ENCODE assay signal across 7 mouse cellular contexts in the genomic region with DNA sequence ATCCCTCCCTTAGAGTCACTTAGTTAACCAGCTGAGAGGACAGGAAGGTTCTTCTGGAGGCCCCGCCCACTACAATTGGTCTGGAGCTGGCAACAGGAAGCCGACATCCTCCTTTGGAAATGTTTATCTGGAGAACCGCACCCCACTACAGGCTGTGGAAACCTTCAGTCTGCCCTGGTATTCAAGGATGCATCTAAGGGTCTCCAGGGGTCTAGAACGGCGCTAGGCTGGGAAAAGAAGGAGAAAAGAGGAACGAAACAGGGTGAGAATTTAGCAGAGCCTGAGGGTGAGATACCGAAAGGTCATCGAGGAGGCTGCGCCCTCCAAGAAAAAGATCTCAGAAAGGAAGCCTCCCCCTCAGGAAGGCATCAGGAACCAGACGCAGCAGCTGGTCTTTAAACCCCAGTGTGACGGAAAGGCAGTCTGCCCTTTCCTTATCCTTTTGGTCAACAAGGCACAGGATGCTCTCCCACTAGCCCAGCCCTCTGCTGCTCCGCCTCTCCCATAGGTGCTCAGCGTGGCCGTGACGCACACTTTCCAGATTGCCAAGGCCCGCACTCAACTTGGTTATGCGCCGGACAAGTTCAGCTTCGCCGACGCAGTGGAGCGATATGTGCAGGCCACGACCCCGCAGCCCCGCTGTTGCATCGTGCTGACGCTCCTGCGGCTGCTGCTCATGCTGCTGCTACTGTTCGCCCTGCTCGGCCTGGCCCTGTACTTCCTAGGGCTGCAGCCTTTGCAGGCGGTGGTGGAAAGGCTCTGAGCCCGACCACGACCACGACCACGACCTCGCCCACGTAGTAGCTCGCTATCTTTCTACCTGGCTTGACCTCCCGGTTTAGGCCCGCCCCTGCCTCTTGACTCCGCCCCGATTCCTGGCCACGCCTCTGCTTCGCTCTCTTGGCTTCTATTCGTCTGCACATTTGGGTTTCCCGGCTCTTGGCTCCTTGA. TPM values are rescaled to one million over a fixed set of nuclear protein-coding genes. Genes with fewer than 3 reads are reported as not detected.
A peak's percentile ranks its signal among the peaks of the same experiment; 100 is the strongest.
DNase-seq lines count a peak whose midpoint lies in the region; ATAC-seq and TF ChIP-seq lines count a peak whose summit lies in the region.

No protein-coding gene starts in this region.

- H3K4me2 ChIP-seq in hindbrain, embryonic 14.5 days (replicated peaks) = peak overlapping the region; percentile 87

- H3K9ac ChIP-seq in hindbrain, embryonic 14.5 days = peak overlapping the region; percentile 61

- intact Hi-C loops in left cerebral cortex, postnatal 4 days (cut with DNase I) = no loop called here

- H3K9me3 ChIP-seq in hindbrain, embryonic 14.5 days (ENCODE audit: control insufficient read depth, low read length) = no peaks in the 10 kb centered on the region

- 0 out of 2 replicates have a peak, but pooled peaks cover 6% of the 10 kb centered on the region for H3K4me1 ChIP-seq in hindbrain, embryonic 14.5 days (replicated peaks; ENCODE audit: control insufficient read depth, insufficient read depth, low read length)
- H3K4me1 ChIP-seq in small intestine, adult 2 months (ENCODE audit: control insufficient read depth, insufficient read depth, insufficient read length, low read length) = peaks cover 3% of the 10 kb centered on the region; the same call in 1 of the 2 replicates

- 0 out of 2 replicates have a peak, but pooled peaks cover 10% of the 10 kb centered on the region for H3K27me3 ChIP-seq in hindbrain, embryonic 14.5 days (ENCODE audit: control insufficient read depth, insufficient read depth, low read length)
- no peaks in the 10 kb centered on the region for H3K27me3 ChIP-seq in small intestine, adult 2 months (ENCODE audit: control insufficient read depth, insufficient read depth, low read length)

- TF ChIP-seq CTCF in small intestine, adult 2 months (IDR thresholded peaks at IDR 0.05; ENCODE audit: extremely low read depth, insufficient read length, insufficient replicate concordance, low read depth, low read length) = no peak

- no peak; the same call in 1 of the 2 replicates for TF ChIP-seq POLR2A in small intestine, adult 2 months (IDR thresholded peaks at IDR 0.05; ENCODE audit: low read depth, low read length)

- no peaks in the 10 kb centered on the region for H3K36me3 ChIP-seq in hindbrain, embryonic 14.5 days (replicated peaks; ENCODE audit: control insufficient read depth, insufficient read depth)
- no peaks in the 10 kb centered on the region for H3K36me3 ChIP-seq in small intestine, adult 2 months (ENCODE audit: control insufficient read depth, insufficient read depth, low read length)

- no peak for ATAC-seq in hindbrain, embryonic 14.5 days (ENCODE audit: low FRiP score)

- WGBS in hindbrain, embryonic 14.5 days = 2% methylated on average over 46 of the region's 46 CpGs
- under 1% methylated on average over 46 of the region's 46 CpGs for WGBS in small intestine, adult 2 months

- peak overlapping the region; percentile 53; the same call in 1 of the 2 replicates for H3K27ac ChIP-seq in hindbrain, embryonic 14.5 days
- peak overlapping the region; percentile 81 for H3K27ac ChIP-seq in small intestine, adult 2 months (ENCODE audit: insufficient read depth, low read depth, low read length)

- DNase-seq in R1 (ENCODE audit: low read depth, low spot score) = peak; percentile 85
- DNase-seq in cerebellum, adult 9-10 months = peak; percentile 84
- DNase-seq in frontal cortex, postnatal 14 days (ENCODE audit: low spot score in 2 of 2) = peak; percentile 38 to 45
- peak; percentile 47 for DNase-seq in hindbrain, embryonic 14.5 days (ENCODE audit: low spot score)
- peak; percentile 38 for DNase-seq in left cerebral cortex, postnatal 4 days
- peak; percentile 45 for DNase-seq in mesoderm, embryonic 11.5 days (ENCODE audit: low read depth, low spot score)

- H3K4me3 ChIP-seq in hindbrain, embryonic 14.5 days (replicated peaks; ENCODE audit: low read length) = peak overlapping the region; percentile 58
- peak overlapping the region; percentile 88 for H3K4me3 ChIP-seq in small intestine, adult 2 months (ENCODE audit: low read depth, low read length)

RNA-seq across cellular contexts. Expression of gene Eef2k, which starts 11.9 kb away (rescaled TPM):
- 15.0 and 15.9 TPM in 2 replicates for polyA plus RNA-seq in hindbrain, embryonic 14.5 days (2014; fragmentation: Nextera tagmentation; extraction: Ambion mirVana)
- 10 to 100 TPM; 74.3 to 74.6 TPM for total RNA-seq in left cerebral cortex, postnatal 4 days (2021)
- polyA plus RNA-seq in small intestine, adult 2 months (2012; rRNA removed) = 9.4 and 22.8 TPM in 2 replicates

RNA-seq across cellular contexts. Expression of gene Gm5737, which starts 18.5 kb away (rescaled TPM):
- polyA plus RNA-seq in hindbrain, embryonic 14.5 days (2014; fragmentation: Nextera tagmentation; extraction: Ambion mirVana) = not detected in 2 replicates
- total RNA-seq in left cerebral cortex, postnatal 4 days (2021) = under 1 TPM; 0.28 to 0.40 TPM
- polyA plus RNA-seq in small intestine, adult 2 months (2012; rRNA removed) = not detected in 2 replicates
